Mouse (Mus musculus): ENCODE data around the gene Klhl3. TPM values are rescaled to one million over a fixed set of nuclear protein-coding genes. Genes with fewer than 3 reads are reported as not detected.

Gene Klhl3
- polyA plus RNA-seq, 1 experiment from 2014 or later, result 2.6 TPM

DNA sequence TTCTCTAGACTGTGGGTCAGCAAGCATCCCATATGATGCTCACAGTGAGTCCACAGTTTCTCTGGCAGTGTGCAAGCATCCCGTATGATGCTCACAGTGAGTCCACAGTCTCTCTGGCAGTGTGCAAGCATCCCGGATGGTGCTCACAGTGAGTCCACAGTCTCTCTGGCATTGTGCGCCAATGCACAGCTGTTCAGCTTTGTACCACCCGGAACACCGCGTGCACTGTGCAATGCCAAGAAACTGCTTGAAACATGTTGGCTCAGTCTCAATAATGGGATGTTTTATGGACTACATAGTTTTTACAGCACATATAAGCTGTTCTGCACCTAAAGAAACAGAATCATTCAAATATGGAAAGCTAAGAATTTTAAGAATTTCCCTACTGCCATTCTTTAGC is 38.9 kb downstream of the Klhl3 start:
- H3K27ac ChIP-seq, result no peak overlapping the region
- no peak overlapping the region for H3K9ac ChIP-seq
- no peaks in the 10 kb centered on the region for H3K27me3 ChIP-seq (replicated peaks)
- 80% methylated on average over 6 of the region's 6 CpGs for WGBS
- no peaks in the 10 kb centered on the region for H3K9me3 ChIP-seq
- no peak for ATAC-seq
- H3K4me3 ChIP-seq (replicated peaks), result no peak overlapping the region
- H3K4me2 ChIP-seq (replicated peaks), result no peak overlapping the region
- H3K36me3 ChIP-seq, result no peaks in the 10 kb centered on the region
- no peaks in the 10 kb centered on the region for H3K4me1 ChIP-seq (replicated peaks)

GRCm38 (mm10) chr13:58073254-58073882 is 40.0 kb downstream of the Klhl3 start:
- WGBS, result 81% methylated on average over 12 of the region's 12 CpGs
- no peak overlapping the region for H3K9ac ChIP-seq

GRCm38 (mm10) chr13:58071209-58071608 is 42.2 kb downstream of the Klhl3 start:
- Histone ChIP-seq H3K4me3 (replicated peaks) (no peak overlapping the region), H3K9me3 (no peaks in the 10 kb centered on the region)
- 90% methylated on average over 21 of the region's 21 CpGs for WGBS

More at GRCm38 (mm10) chr13:58073254-58073882, 40.0 kb downstream of the Klhl3 start:
- no peaks in the 10 kb centered on the region for H3K9me3 ChIP-seq
- ATAC-seq, result no peak
- H3K27me3 ChIP-seq (replicated peaks), result no peaks in the 10 kb centered on the region
- no peak overlapping the region for H3K27ac ChIP-seq
- H3K4me3 ChIP-seq (replicated peaks), result no peak overlapping the region
- no peaks in the 10 kb centered on the region for H3K36me3 ChIP-seq
- peaks cover 2% of the 10 kb centered on the region; the same call in 1 of the 2 replicates for H3K4me1 ChIP-seq (replicated peaks)
- no peak overlapping the region for H3K4me2 ChIP-seq (replicated peaks)

GRCm38 (mm10) chr13:58070504-58070903 is 42.9 kb downstream of the Klhl3 start:
- no peak overlapping the region for H3K27ac ChIP-seq
- H3K36me3 ChIP-seq, result no peaks in the 10 kb centered on the region
- no peaks in the 10 kb centered on the region for H3K27me3 ChIP-seq (replicated peaks)
- no peak for ATAC-seq
- H3K4me3 ChIP-seq (replicated peaks), result no peak overlapping the region
- no peaks in the 10 kb centered on the region for H3K9me3 ChIP-seq
- peaks cover 22% of the 10 kb centered on the region for H3K4me1 ChIP-seq (replicated peaks)
- no peak overlapping the region for H3K4me2 ChIP-seq (replicated peaks)
- 84% methylated on average over 12 of the region's 12 CpGs for WGBS
- no peak overlapping the region for H3K9ac ChIP-seq

More at GRCm38 (mm10) chr13:58071209-58071608, 42.2 kb downstream of the Klhl3 start:
- no peak overlapping the region for H3K9ac ChIP-seq
- H3K36me3 ChIP-seq, result no peaks in the 10 kb centered on the region
- ATAC-seq, result no peak
- no peaks in the 10 kb centered on the region for H3K27me3 ChIP-seq (replicated peaks)
- H3K4me1 ChIP-seq (replicated peaks), result peaks cover 15% of the 10 kb centered on the region
- no peak overlapping the region for H3K4me2 ChIP-seq (replicated peaks)
- H3K27ac ChIP-seq, result no peak overlapping the region

DNA sequence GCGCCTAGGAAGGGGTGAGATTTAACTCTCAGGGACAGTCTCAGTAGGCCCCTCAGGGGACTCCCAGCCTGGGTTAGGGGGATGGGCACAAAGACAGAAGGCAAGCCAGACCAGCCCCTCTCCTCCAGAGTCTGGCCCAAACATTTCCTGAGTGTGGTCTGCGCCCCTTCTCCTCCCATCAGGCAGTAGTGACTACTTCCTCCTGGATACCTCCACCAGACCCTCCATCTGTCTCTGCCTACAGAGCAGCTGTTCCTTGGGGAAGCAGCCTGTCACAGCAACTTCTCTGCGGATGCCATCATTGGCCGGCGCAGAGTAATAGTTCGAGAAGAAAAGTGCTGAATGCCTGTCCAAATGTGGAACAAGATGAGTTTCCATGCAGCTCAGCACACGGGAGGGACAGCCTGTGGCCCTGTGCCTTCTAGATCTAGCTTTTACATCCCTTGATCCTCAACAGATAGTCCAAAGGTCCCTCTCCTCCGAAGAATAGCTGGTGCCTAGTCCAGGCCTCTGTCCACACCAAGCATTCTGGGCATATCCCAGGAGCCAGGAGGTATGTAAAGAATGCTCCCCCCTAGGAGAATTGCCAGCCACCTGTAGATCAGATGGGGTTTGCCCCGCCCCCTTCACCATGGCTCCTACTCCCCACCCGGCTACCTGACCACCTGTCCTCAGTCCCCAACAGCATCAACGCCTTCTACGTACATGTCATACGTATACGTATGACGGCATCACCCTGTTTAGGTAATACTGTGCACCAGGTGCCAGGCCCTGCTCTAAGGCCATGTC is 44.8 kb downstream of the Klhl3 start:
- Histone ChIP-seq H3K27ac (no peak overlapping the region), H3K27me3 (replicated peaks) (no peaks in the 10 kb centered on the region), H3K4me3 (replicated peaks) (no peak overlapping the region), H3K4me2 (replicated peaks) (no peak overlapping the region), H3K9ac (no peak overlapping the region), H3K36me3 (no peaks in the 10 kb centered on the region), H3K4me1 (replicated peaks) (peaks cover 25% of the 10 kb centered on the region), H3K9me3 (no peaks in the 10 kb centered on the region)
- WGBS, result 78% methylated on average over 15 of the region's 15 CpGs
- ATAC-seq, result no peak

GRCm38 (mm10) chr13:58067540-58068103 is 45.8 kb downstream of the Klhl3 start:
- peak overlapping the region; percentile 70 for H3K27ac ChIP-seq
- peak overlapping the region; percentile 41 for H3K4me2 ChIP-seq (replicated peaks)
- H3K4me3 ChIP-seq (replicated peaks), result no peak overlapping the region
- WGBS, result 25% methylated on average over 17 of the region's 17 CpGs
- H3K9ac ChIP-seq, result no peak overlapping the region
- no peaks in the 10 kb centered on the region for H3K36me3 ChIP-seq
- ATAC-seq, result peak; percentile 86
- H3K4me1 ChIP-seq (replicated peaks), result peaks cover 25% of the 10 kb centered on the region
- H3K27me3 ChIP-seq (replicated peaks), result no peaks in the 10 kb centered on the region
- H3K9me3 ChIP-seq, result no peaks in the 10 kb centered on the region

DNA sequence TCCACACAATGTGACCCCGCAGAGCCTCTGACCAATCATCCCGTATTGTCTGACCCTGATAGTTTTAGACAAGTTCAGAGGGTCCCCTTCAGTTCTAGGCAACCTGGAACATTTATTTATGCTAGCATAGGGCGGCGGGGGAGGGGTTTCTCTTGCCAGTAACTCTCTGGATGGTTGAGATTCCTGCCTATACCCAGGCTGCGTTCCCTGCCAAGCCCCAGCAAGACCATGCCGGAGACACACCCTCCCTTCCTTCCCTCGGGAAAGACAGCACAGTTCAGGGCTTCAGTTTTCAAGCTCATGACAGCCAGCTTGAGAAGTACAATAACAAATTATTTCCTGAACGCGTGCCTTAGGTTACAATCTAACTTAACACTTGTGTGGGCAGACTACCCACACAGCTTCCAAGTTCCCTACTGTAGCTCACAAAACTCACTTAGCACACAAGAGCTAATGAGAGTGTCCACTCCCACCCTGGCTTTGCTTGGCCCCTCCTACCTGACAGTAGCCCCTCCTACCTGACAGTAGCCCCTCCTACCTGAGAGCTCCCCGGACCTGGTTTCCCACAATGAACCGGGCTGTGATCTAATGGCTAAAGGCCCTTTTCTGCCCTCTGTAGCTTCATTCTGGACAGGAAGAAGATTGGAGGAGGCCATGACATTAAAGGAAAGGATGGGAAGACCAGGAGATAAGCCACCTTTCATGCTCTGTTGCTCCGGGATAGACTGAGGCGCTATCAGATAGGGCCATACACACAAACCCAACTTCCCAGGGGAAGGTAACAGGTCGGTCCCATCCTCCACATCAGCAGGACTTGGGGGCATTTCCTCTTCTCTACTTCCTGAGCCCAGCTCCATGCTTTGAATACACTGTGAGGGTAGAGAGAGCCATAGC is 46.6 kb downstream of the Klhl3 start:
- Histone ChIP-seq H3K27ac (peak overlapping the region; percentile 70), H3K4me2 (replicated peaks) (peak overlapping the region; percentile 41; the same call in 1 of the 2 replicates), H3K36me3 (no peaks in the 10 kb centered on the region), H3K4me1 (replicated peaks) (peaks cover 25% of the 10 kb centered on the region), H3K4me3 (replicated peaks) (no peak overlapping the region), H3K27me3 (replicated peaks) (no peaks in the 10 kb centered on the region), H3K9ac (no peak overlapping the region), H3K9me3 (no peaks in the 10 kb centered on the region)
- peak; percentile 35 for ATAC-seq
- WGBS, result 43% methylated on average over 14 of the region's 14 CpGs

DNA sequence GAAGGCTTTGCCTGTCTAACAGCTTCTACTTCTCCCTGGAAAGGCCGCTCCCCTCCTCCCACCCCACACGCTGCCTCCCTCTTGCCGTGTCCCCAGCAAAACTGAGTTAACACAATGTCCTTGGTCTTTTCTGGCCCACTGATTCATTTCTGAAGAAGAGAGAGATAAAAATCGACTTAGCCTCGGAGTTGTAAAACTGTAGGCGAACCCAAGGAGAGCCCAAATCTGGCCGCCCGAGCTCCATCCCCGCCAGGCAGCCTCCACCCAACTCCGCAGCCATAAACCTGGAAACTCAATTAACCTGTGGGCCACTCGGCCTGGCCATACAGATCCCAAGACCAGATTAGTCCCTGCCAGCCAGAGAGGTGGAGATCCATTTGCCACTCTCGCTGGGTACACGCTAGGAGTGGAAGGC is 47.3 kb downstream of the Klhl3 start:
- ATAC-seq, result 0 out of 2 replicates have a peak, but pooled peaks have one; percentile 16
- Histone ChIP-seq H3K4me2 (replicated peaks) (no peak overlapping the region), H3K27ac (0 out of 2 replicates have a peak overlapping the region, but pooled peaks have one; percentile 70), H3K4me1 (replicated peaks) (peaks cover 25% of the 10 kb centered on the region), H3K9me3 (no peaks in the 10 kb centered on the region), H3K27me3 (replicated peaks) (no peaks in the 10 kb centered on the region), H3K4me3 (replicated peaks) (no peak overlapping the region), H3K9ac (no peak overlapping the region), H3K36me3 (no peaks in the 10 kb centered on the region)
- WGBS, result 60% methylated on average over 13 of the region's 13 CpGs

- Histone ChIP-seq H3K9me3 (no peaks in the 10 kb centered on the region), H3K4me2 (replicated peaks) (no peak overlapping the region), H3K4me3 (replicated peaks) (no peak overlapping the region), H3K4me1 (replicated peaks) (peaks cover 25% of the 10 kb centered on the region), H3K9ac (no peak overlapping the region), H3K36me3 (no peaks in the 10 kb centered on the region), H3K27me3 (replicated peaks) (no peaks in the 10 kb centered on the region), H3K27ac (no peak overlapping the region)
- WGBS, result 63% methylated on average over 5 of the region's 5 CpGs
- no peak for ATAC-seq
Measured at GRCm38 (mm10) chr13:58065316-58065715, 48.1 kb downstream of the Klhl3 start.

DNA sequence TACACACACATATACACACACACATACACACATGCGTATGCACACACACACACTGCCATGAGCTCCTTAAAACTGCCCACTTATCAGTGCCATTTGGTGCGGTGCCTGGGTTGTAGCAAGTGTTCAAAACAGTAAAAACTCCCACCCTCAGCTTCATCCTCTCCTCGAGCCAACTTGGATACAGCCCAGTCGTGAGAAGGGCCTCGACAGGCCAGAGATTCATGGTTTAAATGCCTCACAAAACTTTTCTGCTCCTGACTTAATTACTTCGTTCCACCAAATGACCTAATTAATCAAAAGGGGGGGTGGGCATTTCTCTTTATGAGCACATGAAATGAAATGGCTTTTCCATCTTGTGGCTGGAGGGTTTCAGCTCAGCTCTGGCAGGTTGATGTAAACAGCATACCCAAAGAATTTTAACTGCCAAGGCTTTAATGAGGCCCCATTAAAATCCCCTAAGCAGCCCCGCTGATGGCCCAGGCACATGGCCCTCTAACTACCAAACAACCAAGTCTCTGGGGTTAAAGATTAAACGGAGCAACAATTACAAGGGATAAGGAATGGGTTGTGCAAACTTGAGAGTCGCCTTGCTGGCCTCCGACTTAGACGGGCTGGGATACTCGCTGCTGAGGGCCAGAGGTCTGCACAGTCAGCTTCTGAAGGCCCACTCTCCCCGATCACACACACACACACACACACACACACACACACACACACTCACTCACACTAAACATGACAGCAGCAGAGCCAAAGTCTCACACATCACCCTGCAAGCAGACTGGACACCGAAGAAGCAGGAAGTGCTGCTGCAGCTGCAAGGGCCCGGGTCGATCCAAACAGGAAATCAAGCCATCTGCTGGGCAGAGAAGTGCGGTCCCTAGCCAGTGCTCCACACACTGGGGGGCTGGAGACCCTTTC is 55.2 kb downstream of the Klhl3 start:
- Histone ChIP-seq H3K27ac (peak overlapping the region; percentile 92), H3K4me2 (replicated peaks) (peak overlapping the region; percentile 34), H3K4me3 (replicated peaks) (no peak overlapping the region), H3K36me3 (no peaks in the 10 kb centered on the region), H3K9ac (no peak overlapping the region), H3K27me3 (replicated peaks) (no peaks in the 10 kb centered on the region), H3K4me1 (replicated peaks) (peaks cover 14% of the 10 kb centered on the region), H3K9me3 (no peaks in the 10 kb centered on the region)
- ATAC-seq, result peak; percentile 94
- 6% methylated on average over 17 of the region's 17 CpGs for WGBS

- no peak overlapping the region for H3K27ac ChIP-seq
- H3K4me2 ChIP-seq (replicated peaks), result no peak overlapping the region
- H3K9me3 ChIP-seq, result no peaks in the 10 kb centered on the region
- no peak for ATAC-seq
- no peak overlapping the region for H3K9ac ChIP-seq
- no peak overlapping the region for H3K4me3 ChIP-seq (replicated peaks)
- no peaks in the 10 kb centered on the region for H3K36me3 ChIP-seq
- H3K4me1 ChIP-seq (replicated peaks), result peaks cover 14% of the 10 kb centered on the region
- WGBS, result 89% methylated on average over 4 of the region's 4 CpGs
- no peaks in the 10 kb centered on the region for H3K27me3 ChIP-seq (replicated peaks)
Measured at GRCm38 (mm10) chr13:58056618-58057017, 56.8 kb downstream of the Klhl3 start.

Data from intestine, embryonic 15.5 days (tissue).